In genomic region chr4:4629251-4629650, GRCm38 (mm10) we compare ENCODE assay signal across 33 mouse cellular contexts.
"Had no signal": no experiment of that assay in that cellular context is flagged by ENCODE, and none has a peak within 500 bp of the region (broad histone marks: within the 10 kb centered on the region; RNA-seq: fewer than 3 reads in every experiment).

No protein-coding gene starts in this region.

- H3K4me2 ChIP-seq: heart, embryonic 11.5 days; heart, embryonic 12.5 days; heart, embryonic 13.5 days; heart, embryonic 15.5 days; hindbrain, embryonic 12.5 days; hindbrain, embryonic 13.5 days; hindbrain, embryonic 14.5 days; hindbrain, embryonic 15.5 days; intestine, embryonic 15.5 days; kidney, embryonic 15.5 days had no signal

- DNase-seq: heart, postnatal 10 days; heart, postnatal 14 days; heart, postnatal 36 days; heart, postnatal 4 days; kidney, adult 11 months; kidney, adult 18-20 months; kidney, adult 8-10 months; kidney, adult 9 months; kidney, postnatal 10 days; kidney, postnatal 14 days; kidney, postnatal 25 days; kidney, postnatal 36 days; kidney, postnatal 4 days; layer of hippocampus, adult 9-11 months; layer of hippocampus, postnatal 36 days had no signal

- H3K4me1 ChIP-seq: heart, embryonic 10.5 days; heart, embryonic 12.5 days; heart, embryonic 13.5 days; heart, embryonic 15.5 days; hindbrain, embryonic 10.5 days; hindbrain, embryonic 12.5 days; hindbrain, embryonic 13.5 days; hindbrain, embryonic 15.5 days; intestine, embryonic 15.5 days; kidney, embryonic 15.5 days had no signal

- H3K27ac ChIP-seq: heart, embryonic 10.5 days; heart, embryonic 13.5 days; heart, embryonic 15.5 days; hindbrain, embryonic 10.5 days; hindbrain, embryonic 12.5 days; hindbrain, embryonic 13.5 days; hindbrain, embryonic 14.5 days; hindbrain, embryonic 15.5 days; hindbrain, postnatal 0 days; intestine, embryonic 15.5 days; kidney, embryonic 15.5 days; layer of hippocampus, adult 2 months had no signal

- H3K9me3 ChIP-seq: heart, embryonic 10.5 days; heart, embryonic 12.5 days; heart, embryonic 13.5 days; heart, embryonic 15.5 days; hindbrain, embryonic 10.5 days; hindbrain, embryonic 12.5 days; hindbrain, embryonic 13.5 days; hindbrain, embryonic 15.5 days; intestine, embryonic 15.5 days; kidney, embryonic 15.5 days had no signal

- H3K9ac ChIP-seq: heart, embryonic 12.5 days; heart, embryonic 13.5 days; heart, embryonic 15.5 days; hindbrain, embryonic 12.5 days; hindbrain, embryonic 13.5 days; hindbrain, embryonic 14.5 days; hindbrain, embryonic 15.5 days; intestine, embryonic 15.5 days; kidney, embryonic 15.5 days had no signal

- H3K4me3 ChIP-seq: heart, embryonic 10.5 days; heart, embryonic 12.5 days; heart, embryonic 13.5 days; heart, embryonic 15.5 days; hindbrain, embryonic 10.5 days; hindbrain, embryonic 12.5 days; hindbrain, embryonic 13.5 days; hindbrain, embryonic 15.5 days; intestine, embryonic 15.5 days; kidney, embryonic 15.5 days; layer of hippocampus, adult 2 months had no signal

- ATAC-seq: hindbrain, embryonic 16.5 days; hindbrain, postnatal 0 days; inflammation-experienced regulatory T-cells, adult 6 months; intestine, embryonic 15.5 days; intestine, embryonic 16.5 days; intestine, postnatal 0 days had no signal

- H3K27me3 ChIP-seq: heart, embryonic 12.5 days; heart, embryonic 13.5 days; heart, embryonic 15.5 days; hindbrain, embryonic 12.5 days; hindbrain, embryonic 13.5 days; hindbrain, embryonic 15.5 days; intestine, embryonic 15.5 days; kidney, embryonic 15.5 days had no signal

- H3K36me3 ChIP-seq: heart, embryonic 10.5 days; heart, embryonic 12.5 days; heart, embryonic 13.5 days; heart, embryonic 15.5 days; hindbrain, embryonic 10.5 days; hindbrain, embryonic 12.5 days; hindbrain, embryonic 13.5 days; hindbrain, embryonic 15.5 days; intestine, embryonic 15.5 days; kidney, embryonic 15.5 days had no signal
